Mouse (Mus musculus) cerebellum, adult 9-11 months (tissue): ENCODE results near the gene Gm438.
A peak's percentile ranks its signal among the peaks of the same experiment; 100 is the strongest.
"Not testable (repeated sequence)": the region's sequence is repeated elsewhere in the genome, so short reads cannot be mapped to it uniquely, and the experiment has no call there.

Experiments used
- DNase-seq: peaks from one replicate; pipeline ENCODE4 v3.0.0; 2022

Gene Gm438

GRCm38 (mm10) chr4:144786483-144786882 lies at the start of gene Gm438:
Gm438 (minus strand) TSS chr4:144786583.
- DNase-seq = no peak

- no peak for DNase-seq
These were observed 38.3 kb upstream of the Gm438 start for GRCm38 (mm10) chr4:144824706-144825105.

GRCm38 (mm10) chr4:144823996-144824395 lies 37.6 kb upstream of the Gm438 start:
- no peak for DNase-seq

GRCm38 (mm10) chr4:144807135-144807534 lies 20.8 kb upstream of the Gm438 start:
- not testable (repeated sequence) for DNase-seq

GRCm38 (mm10) chr4:144803633-144804032 lies 17.2 kb upstream of the Gm438 start:
- no peak for DNase-seq

GRCm38 (mm10) chr4:144790141-144790540 lies 3.8 kb upstream of the Gm438 start:
- no peak for DNase-seq

GRCm38 (mm10) chr4:144782476-144783197 lies 3.7 kb downstream of the Gm438 start:
- DNase-seq = no peak

- peak; percentile 3 for DNase-seq
These were observed 20.7 kb downstream of the Gm438 start for GRCm38 (mm10) chr4:144765722-144766121.

GRCm38 (mm10) chr4:144749139-144749538 lies 37.2 kb downstream of the Gm438 start:
- DNase-seq = no peak
